Mouse (Mus musculus): Measurements from ENCODE around the gene Gga3. TPM values are rescaled to one million over a fixed set of nuclear protein-coding genes. Genes with fewer than 3 reads are reported as not detected.

The Gga3 gene
- total RNA-seq, 2 experiments from 2014 or later = 20.9 to 24.5 TPM

DNA sequence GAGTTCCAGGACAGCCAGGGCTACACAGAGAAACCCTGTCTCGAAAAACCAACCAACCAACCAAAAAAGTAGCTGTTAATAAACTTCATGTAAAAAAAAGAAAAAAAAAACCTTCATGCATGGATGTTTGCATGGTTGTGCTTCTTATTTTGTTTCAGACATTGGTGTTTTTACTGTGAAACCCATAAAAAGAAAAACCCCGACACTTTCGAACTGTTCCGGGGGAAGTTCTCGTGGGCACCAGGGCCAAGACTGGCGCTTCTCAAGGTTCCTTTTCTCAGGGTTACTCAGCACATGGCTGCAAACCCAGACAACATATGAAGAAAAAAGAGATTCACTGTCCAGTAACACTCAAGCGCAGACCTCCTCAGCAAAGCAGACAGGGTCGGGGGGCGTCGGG lies 29.0 kb upstream of the Gga3 start:
- intact Hi-C loops (cut with DNase I) = no loop called here
- no peak for DNase-seq (ENCODE audit: low spot score)

- DNase-seq (ENCODE audit: low spot score) = no peak
- intact Hi-C loops (cut with DNase I) = no loop called here
These were observed 28.4 kb upstream of the Gga3 start for GRCm38 (mm10) chr11:115632247-115632646.

DNA sequence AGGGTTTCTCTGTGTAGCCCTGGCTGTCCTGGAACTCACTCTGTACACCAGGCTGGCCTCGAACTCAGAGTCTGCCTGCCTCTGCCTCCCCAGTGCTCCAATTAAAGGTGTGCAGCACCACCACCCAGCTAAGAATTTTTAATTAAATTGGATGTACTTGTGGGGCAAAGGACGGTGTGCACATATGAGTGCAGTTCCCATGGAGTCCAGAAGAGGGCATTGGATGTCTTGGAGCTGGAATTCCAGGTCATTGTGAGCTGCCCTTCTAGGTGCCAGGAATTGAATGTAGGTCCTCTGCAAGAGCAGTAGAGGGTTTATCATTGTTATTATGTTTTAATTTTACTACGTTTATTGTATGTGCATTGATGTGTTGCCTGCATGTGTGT lies 27.6 kb upstream of the Gga3 start:
- intact Hi-C loops (cut with DNase I) = no loop called here
- no peak for DNase-seq (ENCODE audit: low spot score)

GRCm38 (mm10) chr11:115630532-115631504 lies 27.0 kb upstream of the Gga3 start:
- intact Hi-C loops (cut with DNase I) = no loop called here
- peak; percentile 36 for DNase-seq (ENCODE audit: low spot score)

GRCm38 (mm10) chr11:115629734-115630531 lies 26.1 kb upstream of the Gga3 start:
- DNase-seq (ENCODE audit: low spot score) = no peak
- intact Hi-C loops (cut with DNase I) = no loop called here

DNA sequence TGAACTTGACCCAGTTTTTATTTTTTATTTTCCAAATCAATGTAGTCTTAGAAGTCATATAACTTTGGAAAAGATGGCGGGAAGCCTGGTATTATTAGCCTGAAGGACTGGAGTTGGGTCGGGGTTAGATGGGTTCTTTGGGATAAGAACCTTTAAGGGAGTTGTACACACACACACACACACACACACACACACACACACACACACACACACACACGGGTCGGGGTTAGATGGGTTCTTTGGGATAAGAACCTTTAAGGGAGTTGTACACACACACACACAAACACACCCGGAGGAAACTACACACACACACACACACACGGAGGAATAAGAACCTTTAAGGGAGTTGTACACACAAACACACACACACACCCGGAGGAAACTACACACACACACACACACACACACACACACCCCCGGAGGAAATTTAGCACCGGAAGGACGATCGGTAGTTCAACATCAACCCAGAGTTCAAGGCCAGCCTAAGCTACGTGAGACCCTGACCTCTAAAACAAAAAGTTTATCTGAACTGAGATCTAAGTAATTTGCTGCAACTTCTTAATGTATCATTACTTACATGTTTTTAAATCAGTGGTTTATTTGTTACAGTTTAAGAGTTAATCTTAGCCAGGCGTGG lies 24.7 kb upstream of the Gga3 start:
- intact Hi-C loops (cut with DNase I) = no loop called here

GRCm38 (mm10) chr11:115627705-115628464 lies 24.0 kb upstream of the Gga3 start, which contains the start of gene Slc25a19:
Gene Slc25a19 (minus strand): TSS chr11:115628295.
- DNase-seq (ENCODE audit: low spot score) = peak; percentile 99
- intact Hi-C loops (cut with DNase I) = no loop called here

More for the DNA sequence above, 24.7 kb upstream of the Gga3 start:
- no peak for DNase-seq (ENCODE audit: low spot score)

GRCm38 (mm10) chr11:115626824-115627616 lies 23.2 kb upstream of the Gga3 start:
- no peak for DNase-seq (ENCODE audit: low spot score)
- intact Hi-C loops (cut with DNase I) = no loop called here

- intact Hi-C loops (cut with DNase I) = no loop called here
- DNase-seq (ENCODE audit: low spot score) = no peak
These were observed 22.0 kb upstream of the Gga3 start for GRCm38 (mm10) chr11:115625877-115626276.

DNA sequence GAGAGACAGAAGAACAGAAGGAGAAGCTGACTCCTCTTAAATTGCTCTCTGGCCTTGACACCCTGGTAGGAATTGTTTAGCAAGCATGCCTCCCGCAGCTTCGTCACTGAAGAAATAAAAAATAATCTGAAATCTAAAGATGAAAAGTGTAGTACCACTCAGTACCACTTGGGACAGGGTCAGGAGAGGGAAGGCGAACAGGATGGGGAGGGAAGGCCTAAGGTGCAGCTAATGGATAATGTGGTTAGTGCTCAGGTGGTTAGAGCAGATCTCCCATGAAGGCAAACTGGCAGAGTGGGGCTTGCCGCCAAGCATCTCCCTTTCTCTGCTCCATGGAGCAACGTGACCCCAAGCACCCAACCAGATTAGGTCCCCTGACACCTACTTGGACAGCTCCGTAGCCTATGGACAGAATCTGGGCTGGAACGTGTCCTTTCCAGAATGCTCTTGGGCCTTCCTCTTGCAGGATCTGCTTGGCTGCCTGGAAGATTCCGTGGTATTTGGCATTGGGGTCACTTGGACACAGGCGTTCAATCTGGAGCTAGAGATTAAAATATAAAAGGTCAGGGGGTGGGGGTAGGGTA lies 19.7 kb upstream of the Gga3 start:
- intact Hi-C loops (cut with DNase I) = no loop called here
- no peak for DNase-seq (ENCODE audit: low spot score)

GRCm38 (mm10) chr11:115619949-115620348 lies 16.1 kb upstream of the Gga3 start:
- DNase-seq (ENCODE audit: low spot score) = no peak
- intact Hi-C loops (cut with DNase I) = no loop called here

- intact Hi-C loops (cut with DNase I) = no loop called here
- DNase-seq (ENCODE audit: low spot score) = no peak
These were observed 15.1 kb upstream of the Gga3 start for GRCm38 (mm10) chr11:115618732-115619516.

DNA sequence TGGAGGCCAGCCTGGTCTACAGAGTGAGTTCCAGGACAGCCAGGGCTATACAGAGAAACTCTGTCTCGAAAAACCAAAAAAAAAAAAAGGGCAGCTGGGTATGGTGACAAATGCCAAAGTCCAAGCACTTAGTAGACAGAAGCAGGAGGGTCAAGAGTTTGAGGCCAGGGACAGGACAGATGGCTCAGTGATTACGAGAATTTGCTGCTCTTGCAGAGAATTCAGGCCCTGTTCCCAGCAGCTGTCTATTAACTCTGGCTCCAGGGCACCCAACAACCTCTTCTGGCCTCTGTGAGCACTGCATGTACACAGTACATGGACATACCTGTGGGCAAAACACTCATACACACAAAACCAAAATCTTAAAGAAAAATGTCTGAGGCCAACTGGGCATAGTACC lies 14.2 kb upstream of the Gga3 start:
- DNase-seq (ENCODE audit: low spot score) = no peak
- intact Hi-C loops (cut with DNase I) = no loop called here

- intact Hi-C loops (cut with DNase I) = no loop called here
These were observed 13.0 kb upstream of the Gga3 start for GRCm38 (mm10) chr11:115616893-115617292.

DNA sequence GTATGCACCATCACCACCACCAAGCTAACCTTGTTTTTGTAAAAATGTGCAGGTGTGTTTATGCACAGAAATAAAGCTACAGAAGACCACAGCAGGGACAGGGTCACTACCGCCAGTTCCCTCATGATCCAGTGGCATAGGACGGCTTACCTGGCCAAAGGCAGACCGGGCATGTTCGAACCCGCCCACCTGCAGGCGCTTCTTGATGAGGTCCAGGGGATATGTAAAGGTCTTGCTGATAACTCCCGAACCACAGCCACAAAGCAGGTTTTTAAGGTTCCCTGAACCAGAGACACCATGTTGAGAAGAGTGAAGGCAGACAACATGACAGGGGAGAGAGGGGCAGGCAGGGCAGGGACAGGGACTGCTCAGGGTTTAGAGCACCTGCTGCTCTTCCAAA lies 12.5 kb upstream of the Gga3 start:
- DNase-seq (ENCODE audit: low spot score) = no peak
- intact Hi-C loops (cut with DNase I) = no loop called here

More at GRCm38 (mm10) chr11:115616893-115617292, 13.0 kb upstream of the Gga3 start:
- DNase-seq (ENCODE audit: low spot score) = no peak

DNA sequence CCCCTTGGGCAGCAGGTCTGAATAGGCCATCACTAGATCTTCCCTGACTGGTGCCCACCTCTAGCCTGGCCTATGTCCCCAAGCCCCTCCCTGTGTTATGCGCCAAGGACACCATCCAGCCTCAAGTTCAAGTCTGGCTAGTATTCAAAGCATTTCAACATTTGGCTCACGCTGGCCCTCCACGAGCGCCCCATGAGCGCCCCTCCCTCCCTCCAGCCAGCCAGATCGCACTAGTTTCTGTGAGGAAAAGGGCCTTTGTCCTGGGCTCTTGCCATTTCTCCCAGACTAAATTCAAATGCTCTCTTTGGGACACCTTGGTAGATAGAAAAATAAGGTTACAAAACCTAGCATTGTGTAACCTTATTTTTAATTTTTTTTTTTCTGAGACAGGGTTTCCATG lies 12.0 kb upstream of the Gga3 start:
- DNase-seq (ENCODE audit: low spot score) = peak; percentile 27
- intact Hi-C loops (cut with DNase I) = no loop called here

- intact Hi-C loops (cut with DNase I) = no loop called here
These were observed 11.4 kb upstream of the Gga3 start for GRCm38 (mm10) chr11:115615108-115615825.

More at GRCm38 (mm10) chr11:115615108-115615825, 11.4 kb upstream of the Gga3 start:
- DNase-seq (ENCODE audit: low spot score) = peak; percentile 20

All from heart, postnatal 25 days (tissue).